Mouse (Mus musculus): ENCODE measurements around the gene Enox1. TPM values are rescaled to one million over a fixed set of nuclear protein-coding genes. Genes with fewer than 3 reads are reported as not detected.

The Enox1 gene
- polyA plus RNA-seq, 1 experiment from 2014 or later: 6.2 TPM

DNA sequence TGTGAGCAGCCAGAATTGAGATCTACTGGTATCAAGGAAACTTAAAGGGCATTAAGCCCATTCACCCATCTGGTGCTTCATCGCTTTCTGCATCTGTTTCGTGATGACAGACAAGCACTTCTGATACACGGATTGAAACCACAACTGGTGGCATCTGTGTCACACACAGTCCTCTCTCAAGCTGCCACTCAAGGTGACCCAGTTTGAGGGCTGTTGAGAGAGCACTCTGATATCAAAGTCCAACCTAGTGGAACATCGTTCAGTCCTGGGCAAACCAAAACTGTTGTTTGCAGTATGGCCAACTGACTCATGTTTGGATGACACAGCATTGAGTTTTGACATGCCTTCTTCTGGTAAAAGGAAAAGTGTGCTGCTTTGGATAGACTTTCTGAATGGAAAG, 308.2 kb downstream of the Enox1 start:
- ATAC-seq (replicated peaks; ENCODE audit: low FRiP score, low TSS enrichment, low read depth) (no peak), DNase-seq (ENCODE audit: low spot score) (no peak)
- WGBS: 90% methylated on average over 4 of the region's 4 CpGs
- Histone ChIP-seq H3K9me3 (ENCODE audit: control insufficient read depth, low read length) (no peaks in the 10 kb centered on the region), H3K4me1 (replicated peaks; ENCODE audit: control insufficient read depth, insufficient read depth, low read length) (no peaks in the 10 kb centered on the region; the same call in 1 of the 2 replicates), H3K36me3 (ENCODE audit: control insufficient read depth, insufficient read depth, low read length) (no peaks in the 10 kb centered on the region), H3K9ac (ENCODE audit: low read length) (no peak overlapping the region), H3K4me2 (ENCODE audit: low read length) (no peak overlapping the region), H3K4me3 (ENCODE audit: low read depth, low read length) (no peak overlapping the region), H3K27me3 (replicated peaks; ENCODE audit: control insufficient read depth, insufficient read depth, low read length) (no peaks in the 10 kb centered on the region), H3K27ac (ENCODE audit: low read depth) (no peak overlapping the region)

DNA sequence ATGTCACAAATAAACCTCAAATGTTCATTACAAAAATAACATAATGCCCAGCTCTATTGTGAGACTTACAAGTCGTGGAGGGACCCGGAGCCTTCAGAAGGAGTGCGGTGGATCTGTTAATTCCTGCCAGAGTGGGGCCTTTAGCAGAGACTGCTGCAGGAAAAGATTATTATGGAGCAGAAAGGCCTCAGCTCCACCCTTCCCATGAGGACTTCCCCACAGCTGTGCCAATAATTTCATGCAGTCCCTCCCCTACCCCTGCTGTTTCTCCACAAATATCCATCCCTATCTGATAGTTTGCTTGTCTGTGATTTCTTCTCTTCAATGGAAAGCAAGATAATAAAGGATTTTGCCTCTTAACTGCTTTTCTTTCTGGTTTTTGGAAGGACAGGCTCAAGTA, 314.0 kb downstream of the Enox1 start:
- 94% methylated on average over 3 of the region's 3 CpGs for WGBS
- Histone ChIP-seq H3K9me3 (ENCODE audit: control insufficient read depth, low read length) (no peaks in the 10 kb centered on the region), H3K36me3 (ENCODE audit: control insufficient read depth, insufficient read depth, low read length) (no peaks in the 10 kb centered on the region), H3K4me2 (ENCODE audit: low read length) (no peak overlapping the region), H3K27ac (ENCODE audit: low read depth) (no peak overlapping the region), H3K4me3 (ENCODE audit: low read depth, low read length) (no peak overlapping the region), H3K9ac (ENCODE audit: low read length) (no peak overlapping the region), H3K27me3 (replicated peaks; ENCODE audit: control insufficient read depth, insufficient read depth, low read length) (no peaks in the 10 kb centered on the region), H3K4me1 (replicated peaks; ENCODE audit: control insufficient read depth, insufficient read depth, low read length) (peaks cover 3% of the 10 kb centered on the region; the same call in 1 of the 2 replicates)
- ATAC-seq (replicated peaks; ENCODE audit: low FRiP score, low TSS enrichment, low read depth) (no peak), DNase-seq (ENCODE audit: low spot score) (no peak)

DNA sequence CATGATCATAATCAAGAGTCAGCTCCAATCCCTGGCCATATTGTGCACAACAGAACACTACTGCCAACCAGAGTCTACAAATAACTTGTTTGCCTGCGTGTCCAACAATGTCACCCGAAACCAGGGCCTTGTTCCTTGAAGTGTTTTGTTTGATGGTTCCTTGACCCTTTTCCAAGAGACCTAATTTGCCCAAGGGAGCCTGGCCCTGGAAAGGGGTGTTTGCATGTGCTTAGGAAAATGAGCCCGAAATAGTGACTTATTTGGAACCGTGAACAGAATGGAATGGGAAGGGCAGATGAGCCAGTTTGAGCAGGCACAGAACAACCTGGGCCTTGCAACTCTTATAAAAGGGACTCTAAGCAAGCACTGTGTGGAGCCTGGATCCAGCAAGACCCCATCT, 316.9 kb downstream of the Enox1 start:
- ATAC-seq (replicated peaks; ENCODE audit: low FRiP score, low TSS enrichment, low read depth): no peak
- no peak for DNase-seq (ENCODE audit: low spot score)
- H3K9ac ChIP-seq (ENCODE audit: low read length): no peak overlapping the region
- H3K9me3 ChIP-seq (ENCODE audit: control insufficient read depth, low read length): no peaks in the 10 kb centered on the region
- H3K4me2 ChIP-seq (ENCODE audit: low read length): no peak overlapping the region
- H3K4me1 ChIP-seq (replicated peaks; ENCODE audit: control insufficient read depth, insufficient read depth, low read length): peaks cover 5% of the 10 kb centered on the region; the same call in 1 of the 2 replicates
- 92% methylated on average over 4 of the region's 4 CpGs for WGBS
- H3K27ac ChIP-seq (ENCODE audit: low read depth): no peak overlapping the region
- H3K4me3 ChIP-seq (ENCODE audit: low read depth, low read length): no peak overlapping the region
- H3K27me3 ChIP-seq (replicated peaks; ENCODE audit: control insufficient read depth, insufficient read depth, low read length): no peaks in the 10 kb centered on the region
- no peaks in the 10 kb centered on the region for H3K36me3 ChIP-seq (ENCODE audit: control insufficient read depth, insufficient read depth, low read length)

DNA sequence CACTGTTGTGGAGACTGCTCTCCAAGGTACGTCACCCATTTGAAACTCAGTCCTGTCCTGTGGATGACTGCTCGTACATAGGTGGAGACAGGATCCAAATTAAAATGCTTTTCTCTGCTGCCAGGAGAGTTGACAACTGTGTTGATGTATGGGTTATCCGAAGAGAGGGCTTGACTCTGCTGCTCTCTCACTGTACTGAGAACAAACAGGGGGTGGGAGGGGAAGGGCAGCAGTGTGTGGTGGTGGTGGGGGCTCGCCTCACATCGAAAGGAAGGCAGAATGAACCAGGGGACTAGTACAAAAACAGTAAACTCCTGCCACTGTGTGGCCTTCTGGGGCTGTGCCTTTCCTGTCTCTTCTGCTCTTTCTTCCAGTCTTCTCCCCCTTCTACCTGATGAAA, 317.5 kb downstream of the Enox1 start:
- no peak overlapping the region for H3K4me3 ChIP-seq (ENCODE audit: low read depth, low read length)
- no peak overlapping the region for H3K9ac ChIP-seq (ENCODE audit: low read length)
- DNase-seq (ENCODE audit: low spot score): no peak
- no peak for ATAC-seq (replicated peaks; ENCODE audit: low FRiP score, low TSS enrichment, low read depth)
- no peak overlapping the region for H3K4me2 ChIP-seq (ENCODE audit: low read length)
- H3K27me3 ChIP-seq (replicated peaks; ENCODE audit: control insufficient read depth, insufficient read depth, low read length): no peaks in the 10 kb centered on the region
- H3K4me1 ChIP-seq (replicated peaks; ENCODE audit: control insufficient read depth, insufficient read depth, low read length): peaks cover 5% of the 10 kb centered on the region; the same call in 1 of the 2 replicates
- H3K27ac ChIP-seq (ENCODE audit: low read depth): no peak overlapping the region
- H3K9me3 ChIP-seq (ENCODE audit: control insufficient read depth, low read length): no peaks in the 10 kb centered on the region
- 32% methylated on average over 5 of the region's 5 CpGs for WGBS
- H3K36me3 ChIP-seq (ENCODE audit: control insufficient read depth, insufficient read depth, low read length): no peaks in the 10 kb centered on the region

DNA sequence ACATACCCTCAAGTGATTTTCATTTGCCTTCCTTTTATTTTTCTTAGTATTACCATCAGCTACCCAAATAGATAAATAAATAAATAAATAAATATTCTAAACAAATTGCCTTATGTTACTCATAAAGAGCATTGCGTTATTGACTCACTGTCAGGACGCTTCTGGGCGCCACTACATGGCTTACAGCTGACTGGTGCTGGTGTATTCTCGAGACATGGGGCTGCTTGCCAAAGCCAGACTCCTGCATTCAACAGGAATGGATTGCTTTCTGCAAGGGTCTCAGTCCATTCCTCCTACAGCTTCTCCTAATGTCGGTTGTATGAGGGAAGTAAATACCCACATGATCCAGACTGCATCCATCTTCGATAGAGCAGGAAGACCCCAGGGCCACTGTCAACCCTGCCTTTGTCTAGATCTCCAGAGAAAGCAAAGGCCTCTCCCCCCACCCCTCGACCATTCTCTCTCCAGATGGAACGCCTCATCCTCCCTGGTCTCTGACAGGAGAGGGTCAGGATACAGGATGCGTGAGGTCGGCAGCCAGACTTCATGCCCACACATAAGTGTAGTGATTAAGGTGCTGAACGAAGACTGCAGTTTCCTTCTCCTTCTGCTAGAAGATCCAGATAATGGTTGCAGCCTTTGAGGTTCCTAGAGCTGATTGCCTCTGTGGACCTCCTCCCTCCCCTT, 318.7 kb downstream of the Enox1 start:
- H3K4me3 ChIP-seq (ENCODE audit: low read depth, low read length): no peak overlapping the region
- WGBS: 38% methylated on average over 11 of the region's 11 CpGs
- no peak for DNase-seq (ENCODE audit: low spot score)
- no peaks in the 10 kb centered on the region for H3K27me3 ChIP-seq (replicated peaks; ENCODE audit: control insufficient read depth, insufficient read depth, low read length)
- no peak overlapping the region for H3K27ac ChIP-seq (ENCODE audit: low read depth)
- no peak overlapping the region for H3K9ac ChIP-seq (ENCODE audit: low read length)
- H3K9me3 ChIP-seq (ENCODE audit: control insufficient read depth, low read length): no peaks in the 10 kb centered on the region
- no peak overlapping the region for H3K4me2 ChIP-seq (ENCODE audit: low read length)
- no peaks in the 10 kb centered on the region for H3K36me3 ChIP-seq (ENCODE audit: control insufficient read depth, insufficient read depth, low read length)
- H3K4me1 ChIP-seq (replicated peaks; ENCODE audit: control insufficient read depth, insufficient read depth, low read length): peaks cover 5% of the 10 kb centered on the region; the same call in 1 of the 2 replicates
- ATAC-seq (replicated peaks; ENCODE audit: low FRiP score, low TSS enrichment, low read depth): no peak

DNA sequence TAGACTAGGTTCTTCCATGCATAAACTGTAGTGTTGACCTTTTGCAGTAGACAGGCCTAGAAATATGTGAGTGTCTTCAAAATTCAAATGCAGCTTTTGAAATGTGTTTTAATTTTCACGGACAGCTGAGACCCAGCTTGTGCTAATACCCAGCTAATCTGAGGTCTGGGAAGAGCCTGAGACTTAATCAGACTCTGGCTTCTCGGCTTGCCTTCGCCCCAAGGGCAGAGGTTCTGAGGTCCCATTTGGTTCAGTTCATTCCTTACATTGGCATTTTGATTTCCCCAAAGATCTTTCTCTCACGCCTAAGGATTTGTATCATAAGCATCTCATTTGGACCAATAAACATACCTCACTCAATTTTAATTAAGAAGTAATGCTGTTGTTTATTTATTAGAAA, 321.1 kb downstream of the Enox1 start:
- Histone ChIP-seq H3K36me3 (ENCODE audit: control insufficient read depth, insufficient read depth, low read length) (no peaks in the 10 kb centered on the region), H3K9ac (ENCODE audit: low read length) (no peak overlapping the region), H3K9me3 (ENCODE audit: control insufficient read depth, low read length) (no peaks in the 10 kb centered on the region), H3K4me1 (replicated peaks; ENCODE audit: control insufficient read depth, insufficient read depth, low read length) (peaks cover 5% of the 10 kb centered on the region; the same call in 1 of the 2 replicates), H3K27me3 (replicated peaks; ENCODE audit: control insufficient read depth, insufficient read depth, low read length) (no peaks in the 10 kb centered on the region), H3K4me3 (ENCODE audit: low read depth, low read length) (no peak overlapping the region), H3K4me2 (ENCODE audit: low read length) (no peak overlapping the region), H3K27ac (ENCODE audit: low read depth) (no peak overlapping the region)
- ATAC-seq (replicated peaks; ENCODE audit: low FRiP score, low TSS enrichment, low read depth) (no peak), DNase-seq (ENCODE audit: low spot score) (no peak)
- 91% methylated on average over 4 of the region's 4 CpGs for WGBS

DNA sequence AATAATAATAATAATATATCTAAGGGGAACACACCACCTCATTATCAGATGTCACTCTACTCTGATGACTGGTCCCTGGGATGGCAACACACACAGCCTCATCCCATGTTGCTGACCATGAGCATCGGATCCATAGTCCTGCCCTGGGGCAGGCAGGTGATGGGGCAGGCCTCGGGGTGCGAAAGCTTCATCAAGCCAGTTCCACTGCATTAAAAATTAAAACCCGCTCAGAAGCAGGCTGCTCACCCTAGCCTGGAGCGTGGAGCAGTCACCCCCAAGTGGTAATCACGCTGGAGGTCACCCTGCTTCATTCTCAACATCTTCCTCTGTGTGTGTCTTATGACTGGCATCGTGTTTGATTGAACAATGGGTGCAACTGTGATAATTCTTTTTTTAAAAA, 321.6 kb downstream of the Enox1 start:
- DNase-seq (ENCODE audit: low spot score): peak; percentile 9
- no peak overlapping the region for H3K9ac ChIP-seq (ENCODE audit: low read length)
- H3K4me2 ChIP-seq (ENCODE audit: low read length): no peak overlapping the region
- H3K9me3 ChIP-seq (ENCODE audit: control insufficient read depth, low read length): no peaks in the 10 kb centered on the region
- no peak overlapping the region for H3K4me3 ChIP-seq (ENCODE audit: low read depth, low read length)
- no peak overlapping the region for H3K27ac ChIP-seq (ENCODE audit: low read depth)
- peaks cover 5% of the 10 kb centered on the region; the same call in 1 of the 2 replicates for H3K4me1 ChIP-seq (replicated peaks; ENCODE audit: control insufficient read depth, insufficient read depth, low read length)
- WGBS: 88% methylated on average over 7 of the region's 7 CpGs
- H3K27me3 ChIP-seq (replicated peaks; ENCODE audit: control insufficient read depth, insufficient read depth, low read length): no peaks in the 10 kb centered on the region
- no peaks in the 10 kb centered on the region for H3K36me3 ChIP-seq (ENCODE audit: control insufficient read depth, insufficient read depth, low read length)
- no peak for ATAC-seq (replicated peaks; ENCODE audit: low FRiP score, low TSS enrichment, low read depth)

DNA sequence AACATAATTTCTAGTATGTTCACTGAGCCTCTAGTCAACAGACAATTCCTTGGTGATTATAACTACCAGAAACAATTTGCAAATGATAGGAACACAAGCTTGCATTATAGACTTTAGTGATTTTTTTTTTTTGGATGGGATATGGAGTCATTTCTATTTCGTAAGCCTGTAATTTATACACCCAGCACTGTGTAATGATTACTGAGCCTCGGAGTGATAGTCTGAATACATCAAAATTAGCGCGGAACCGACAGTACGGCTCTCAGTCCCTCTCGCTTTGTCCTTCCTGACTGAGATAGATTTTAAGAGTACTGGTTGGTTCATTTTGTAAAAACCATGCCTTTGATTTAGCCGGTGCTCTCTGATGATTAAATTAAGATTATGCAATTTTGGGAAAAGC, 322.1 kb downstream of the Enox1 start:
- H3K4me1 ChIP-seq (replicated peaks; ENCODE audit: control insufficient read depth, insufficient read depth, low read length): peaks cover 5% of the 10 kb centered on the region; the same call in 1 of the 2 replicates
- 94% methylated on average over 8 of the region's 8 CpGs for WGBS
- H3K36me3 ChIP-seq (ENCODE audit: control insufficient read depth, insufficient read depth, low read length): no peaks in the 10 kb centered on the region
- no peak overlapping the region for H3K27ac ChIP-seq (ENCODE audit: low read depth)
- ATAC-seq (replicated peaks; ENCODE audit: low FRiP score, low TSS enrichment, low read depth) (no peak), DNase-seq (ENCODE audit: low spot score) (no peak)
- H3K27me3 ChIP-seq (replicated peaks; ENCODE audit: control insufficient read depth, insufficient read depth, low read length): no peaks in the 10 kb centered on the region
- H3K9me3 ChIP-seq (ENCODE audit: control insufficient read depth, low read length): no peaks in the 10 kb centered on the region
- no peak overlapping the region for H3K4me2 ChIP-seq (ENCODE audit: low read length)
- H3K4me3 ChIP-seq (ENCODE audit: low read depth, low read length): no peak overlapping the region
- H3K9ac ChIP-seq (ENCODE audit: low read length): no peak overlapping the region

DNA sequence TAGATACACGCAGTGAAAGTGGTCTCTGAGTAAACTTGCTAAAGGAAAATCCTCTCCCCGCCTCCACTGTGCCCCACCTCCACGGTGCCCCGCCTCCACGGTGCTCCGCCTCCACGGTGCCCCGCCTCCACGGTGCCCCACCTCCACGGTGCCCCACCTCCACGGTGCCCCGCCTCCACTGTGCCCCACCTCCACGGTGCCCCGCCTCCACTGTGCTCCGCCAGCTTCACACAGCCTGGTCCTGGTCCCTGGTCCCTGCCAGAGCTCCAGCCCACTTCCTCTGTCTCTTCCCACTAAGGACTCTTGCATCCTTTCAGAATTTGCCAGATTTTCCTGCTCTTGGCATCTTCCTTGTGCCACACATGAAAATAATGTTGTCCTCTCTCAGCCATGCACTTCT, 326.5 kb downstream of the Enox1 start:
- no peak overlapping the region for H3K4me2 ChIP-seq (ENCODE audit: low read length)
- 34% methylated on average over 15 of the region's 15 CpGs for WGBS
- no peaks in the 10 kb centered on the region for H3K4me1 ChIP-seq (replicated peaks; ENCODE audit: control insufficient read depth, insufficient read depth, low read length)
- H3K9me3 ChIP-seq (ENCODE audit: control insufficient read depth, low read length): no peaks in the 10 kb centered on the region
- no peak for DNase-seq (ENCODE audit: low spot score)
- no peak overlapping the region for H3K27ac ChIP-seq (ENCODE audit: low read depth)
- H3K27me3 ChIP-seq (replicated peaks; ENCODE audit: control insufficient read depth, insufficient read depth, low read length): no peaks in the 10 kb centered on the region
- no peak overlapping the region for H3K4me3 ChIP-seq (ENCODE audit: low read depth, low read length)
- ATAC-seq (replicated peaks; ENCODE audit: low FRiP score, low TSS enrichment, low read depth): no peak
- H3K9ac ChIP-seq (ENCODE audit: low read length): no peak overlapping the region
- no peaks in the 10 kb centered on the region for H3K36me3 ChIP-seq (ENCODE audit: control insufficient read depth, insufficient read depth, low read length)

Data from intestine, embryonic 14.5 days (tissue).